Mouse (Mus musculus) E14TG2a.4 (cell line): Measurements from ENCODE around the gene Sgsh.

Experiments
- CTCF ChIP-seq: conservative IDR thresholded peaks from 2 replicates; pipeline ENCODE4 v1.5.1; 2014; ENCODE audit warnings: low read length
- NANOG ChIP-seq: IDR thresholded peaks from 2 replicates; pipeline ENCODE4 v1.6.1; 2014; ENCODE audit warnings: borderline replicate concordance, low read length, mixed read lengths

DNA sequence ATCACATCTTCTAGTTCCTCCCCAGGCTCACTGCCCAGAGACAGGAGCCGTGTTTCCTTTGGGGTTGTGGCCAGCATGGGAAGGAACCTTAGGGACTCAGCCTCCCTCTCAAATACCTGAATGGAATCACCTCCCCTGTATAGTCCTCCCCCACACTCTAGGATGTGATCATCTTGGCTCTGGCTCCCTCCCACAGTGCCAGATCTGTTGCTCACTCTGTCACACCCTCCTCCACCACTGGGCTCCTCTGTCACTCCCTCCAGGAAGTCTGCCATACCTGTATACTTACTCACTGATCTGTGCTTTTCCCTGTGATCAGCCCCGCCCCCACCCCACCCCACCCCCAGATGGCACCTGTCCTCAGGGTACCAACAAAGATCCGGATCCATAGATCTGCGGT lies 24.7 kb downstream of the Sgsh start:
- TF ChIP-seq CTCF (no peak), NANOG (no peak)
